Mouse (Mus musculus) testis, adult 2 months (tissue): ENCODE results near the gene Olfr1134. TPM values are rescaled to one million over a fixed set of nuclear protein-coding genes. Genes with fewer than 3 reads are reported as not detected.

Experiments used
- polyA plus RNA-seq: library from polyadenylated mRNA; depleted of rRNA; stranded (reverse); fragments of >200 nt; gene quantifications from 2 replicates; pipeline ENCODE4 v1.2.3, GENCODE M21; 2012; rRNA removed

Olfr1134 gene
- polyA plus RNA-seq, 1 experiment = not detected

Other genes with a start within 250 kb of the Olfr1134 start
- gene Olfr1123, start 241.8 kb downstream of the Olfr1134 start, polyA plus RNA-seq = not detected in 2 replicates
- not detected in 2 replicates for gene Olfr1124, start 228.2 kb downstream of the Olfr1134 start, polyA plus RNA-seq
- gene Olfr1126, start 204.5 kb downstream of the Olfr1134 start, polyA plus RNA-seq = not detected in 2 replicates
- 0.13 and 0.21 TPM in 2 replicates for gene Pramel7, start 161.4 kb downstream of the Olfr1134 start, polyA plus RNA-seq
- not detected in 2 replicates for gene Pramel6, start 151.9 kb downstream of the Olfr1134 start, polyA plus RNA-seq
- 0.08 and 0.42 TPM in 2 replicates for gene Olfr153, start 126.7 kb downstream of the Olfr1134 start, polyA plus RNA-seq
- gene Olfr1128, start 112.9 kb downstream of the Olfr1134 start, polyA plus RNA-seq = not detected in 2 replicates
- not detected in 2 replicates for gene Olfr1129, start 84.6 kb downstream of the Olfr1134 start, polyA plus RNA-seq
- not detected in 2 replicates for gene Olfr1130, start 52.2 kb downstream of the Olfr1134 start, polyA plus RNA-seq
- gene Olfr1131, start 31.4 kb downstream of the Olfr1134 start, polyA plus RNA-seq = not detected in 2 replicates
- gene Olfr1132, start 20.9 kb downstream of the Olfr1134 start, polyA plus RNA-seq = not detected in 2 replicates
- gene Olfr1133, start 11.1 kb downstream of the Olfr1134 start, polyA plus RNA-seq = not detected in 2 replicates
- gene Olfr1135, start 15.2 kb upstream of the Olfr1134 start, polyA plus RNA-seq = not detected in 2 replicates
- gene Olfr1136, start 35.5 kb upstream of the Olfr1134 start, polyA plus RNA-seq = not detected in 2 replicates
- gene Olfr1137, start 54.7 kb upstream of the Olfr1134 start, polyA plus RNA-seq = not detected in 2 replicates
- gene Olfr1138, start 81.5 kb upstream of the Olfr1134 start, polyA plus RNA-seq = not detected in 2 replicates
- not detected in 2 replicates for gene Olfr1140, start 85.3 kb upstream of the Olfr1134 start, polyA plus RNA-seq
- not detected in 2 replicates for gene Olfr1141, start 95.5 kb upstream of the Olfr1134 start, polyA plus RNA-seq
- not detected in 2 replicates for gene Olfr152, start 121.0 kb upstream of the Olfr1134 start, polyA plus RNA-seq
- gene Olfr1143, start 142.1 kb upstream of the Olfr1134 start, polyA plus RNA-seq = not detected in 2 replicates
- not detected in 2 replicates for gene Olfr1145, start 151.4 kb upstream of the Olfr1134 start, polyA plus RNA-seq
- gene Olfr1148, start 172.1 kb upstream of the Olfr1134 start, polyA plus RNA-seq = not detected in 2 replicates
- gene Olfr1150-ps1, start 185.5 kb upstream of the Olfr1134 start, polyA plus RNA-seq = not detected in 2 replicates
- gene Olfr1151, start 197.4 kb upstream of the Olfr1134 start, polyA plus RNA-seq = not detected in 2 replicates
- not detected in 2 replicates for gene Olfr1152, start 208.0 kb upstream of the Olfr1134 start, polyA plus RNA-seq
- not detected in 2 replicates for gene Olfr1153, start 236.5 kb upstream of the Olfr1134 start, polyA plus RNA-seq
- gene Olfr1154, start 246.7 kb upstream of the Olfr1134 start, polyA plus RNA-seq = not detected in 2 replicates